In genomic region chr2:124613671-124614210, GRCm38 (mm10) we compare ENCODE assay signal across 10 mouse cellular contexts.
A peak's percentile ranks its signal among the peaks of the same experiment; 100 is the strongest.
DNase-seq lines count a peak whose midpoint lies in the region; ATAC-seq lines count a peak whose summit lies in the region.
"Had no signal": no experiment of that assay in that cellular context is flagged by ENCODE, and none has a peak within 500 bp of the region (broad histone marks: within the 10 kb centered on the region; RNA-seq: fewer than 3 reads in every experiment).

No protein-coding gene starts in this region.

- peak overlapping the region; percentile 72 for H3K4me2 ChIP-seq in heart, embryonic 14.5 days (ENCODE audit: low read length)
- peak overlapping the region; percentile 13; the same call in 1 of the 2 replicates for H3K4me2 ChIP-seq in embryonic facial prominence, embryonic 12.5 days (replicated peaks)
- peak overlapping the region; percentile 92 for H3K4me2 ChIP-seq in hindbrain, embryonic 12.5 days (replicated peaks)
- H3K4me2 ChIP-seq in midbrain, embryonic 11.5 days, result no peak overlapping the region; the same call in 1 of the 2 replicates

- no peaks in the 10 kb centered on the region for H3K27me3 ChIP-seq in heart, embryonic 14.5 days (ENCODE audit: control insufficient read depth, insufficient read depth, low read length)
- no peaks in the 10 kb centered on the region for H3K27me3 ChIP-seq in embryonic facial prominence, embryonic 12.5 days
- peaks cover 1% of the 10 kb centered on the region; the same call in 1 of the 2 replicates for H3K27me3 ChIP-seq in hindbrain, embryonic 12.5 days
- peaks cover 4% of the 10 kb centered on the region for H3K27me3 ChIP-seq in midbrain, embryonic 11.5 days (ENCODE audit: control insufficient read depth, insufficient read depth, low read length)

- DNase-seq in heart, adult 8-10 months (ENCODE audit: low spot score), result no peak
- peak; percentile 79 for DNase-seq in midbrain, embryonic 11.5 days (ENCODE audit: low spot score, missing footprints)
- no peak for DNase-seq in left cerebral cortex, postnatal 10 days (ENCODE audit: extremely low spot score in 1 of 2, low spot score in 2 of 2)
- no peak for DNase-seq in right cerebral cortex, postnatal 36 days (ENCODE audit: low spot score in 2 of 2)
- DNase-seq in B cell, adult 2 months, result no peak
- DNase-seq: lung, postnatal 36 days; right cerebral cortex, postnatal 25 days had no signal

- peaks cover 38 to 74% of the 10 kb centered on the region in 2 experiments for H3K4me1 ChIP-seq in heart, embryonic 14.5 days (ENCODE audit: control insufficient read depth in 2 of 2, insufficient read depth in 2 of 2, low read length in 2 of 2)
- peaks cover 13% of the 10 kb centered on the region; the same call in 1 of the 2 replicates for H3K4me1 ChIP-seq in embryonic facial prominence, embryonic 12.5 days
- H3K4me1 ChIP-seq in hindbrain, embryonic 12.5 days, result peaks cover 42% of the 10 kb centered on the region
- peaks cover 8% of the 10 kb centered on the region; the same call in 1 of the 2 replicates for H3K4me1 ChIP-seq in midbrain, embryonic 11.5 days (ENCODE audit: control insufficient read depth, insufficient read depth, low read length)

- intact Hi-C loops in left cerebral cortex, postnatal 10 days (cut with DNase I), result loop anchor here (5.0 kb wide), 4 partner anchors 44 to 511 kb away; no protein-coding TSS in a partner anchor

- ATAC-seq in heart, embryonic 14.5 days (ENCODE audit: insufficient number of reproducible peaks, insufficient read depth, low FRiP score, low read depth), result no peak
- ATAC-seq in embryonic facial prominence, embryonic 12.5 days (ENCODE audit: insufficient number of reproducible peaks, insufficient read depth, low FRiP score, low TSS enrichment), result no peak
- no peak for ATAC-seq in hindbrain, embryonic 12.5 days (ENCODE audit: low FRiP score)
- no peak for ATAC-seq in midbrain, embryonic 11.5 days (ENCODE audit: low FRiP score)

- peak overlapping the region in 1 of 2 experiments; percentile 39; a peak in 2 of 4 replicates for H3K27ac ChIP-seq in heart, embryonic 14.5 days (replicated peaks in 1 of 2; ENCODE audit: control insufficient read depth in 1 of 2, insufficient read depth in 1 of 2, low read depth in 2 of 2, low read length in 2 of 2)
- H3K27ac ChIP-seq in embryonic facial prominence, embryonic 12.5 days, result no peak overlapping the region
- H3K27ac ChIP-seq in hindbrain, embryonic 12.5 days, result 0 out of 2 replicates have a peak overlapping the region, but pooled peaks have one; percentile 3
- H3K27ac ChIP-seq in midbrain, embryonic 11.5 days (ENCODE audit: low read depth, low read length), result no peak overlapping the region

- 0 out of 2 replicates have a peak, but pooled peaks cover 9% of the 10 kb centered on the region for H3K36me3 ChIP-seq in heart, embryonic 14.5 days (ENCODE audit: control insufficient read depth, insufficient read depth, low read length)
- H3K36me3 ChIP-seq in embryonic facial prominence, embryonic 12.5 days, result no peaks in the 10 kb centered on the region
- no peaks in the 10 kb centered on the region for H3K36me3 ChIP-seq in hindbrain, embryonic 12.5 days
- no peaks in the 10 kb centered on the region for H3K36me3 ChIP-seq in midbrain, embryonic 11.5 days (ENCODE audit: control insufficient read depth, insufficient read depth, low read length)

- peak overlapping the region; percentile 48 to 90; a peak in 3 of 4 replicates for H3K4me3 ChIP-seq in heart, embryonic 14.5 days (ENCODE audit: control insufficient read depth in 1 of 2, insufficient read depth in 1 of 2, low read depth in 1 of 2, low read length in 2 of 2)
- H3K4me3 ChIP-seq in embryonic facial prominence, embryonic 12.5 days, result no peak overlapping the region
- H3K4me3 ChIP-seq in hindbrain, embryonic 12.5 days, result 0 out of 2 replicates have a peak overlapping the region, but pooled peaks have one; percentile 80
- H3K4me3 ChIP-seq in midbrain, embryonic 11.5 days (ENCODE audit: low read depth, low read length), result no peak overlapping the region

- H3K9me3 ChIP-seq in heart, embryonic 14.5 days (ENCODE audit: control insufficient read depth, low read length), result no peaks in the 10 kb centered on the region
- H3K9me3 ChIP-seq in embryonic facial prominence, embryonic 12.5 days, result no peaks in the 10 kb centered on the region
- H3K9me3 ChIP-seq in hindbrain, embryonic 12.5 days (replicated peaks), result no peaks in the 10 kb centered on the region
- no peaks in the 10 kb centered on the region for H3K9me3 ChIP-seq in midbrain, embryonic 11.5 days (ENCODE audit: control insufficient read depth, low read length)

- peak overlapping the region; percentile 96 for H3K9ac ChIP-seq in heart, embryonic 14.5 days (ENCODE audit: low read length)
- H3K9ac ChIP-seq in embryonic facial prominence, embryonic 12.5 days, result no peak overlapping the region
- no peak overlapping the region for H3K9ac ChIP-seq in hindbrain, embryonic 12.5 days
- H3K9ac ChIP-seq in midbrain, embryonic 11.5 days (ENCODE audit: low read length), result no peak overlapping the region

- 55% methylated on average over 3 of the region's 3 CpGs for WGBS in heart, embryonic 14.5 days
- WGBS in embryonic facial prominence, embryonic 12.5 days, result 69% methylated on average over 3 of the region's 3 CpGs
- WGBS in hindbrain, embryonic 12.5 days, result 33% methylated on average over 3 of the region's 3 CpGs
- WGBS in midbrain, embryonic 11.5 days, result 60% methylated on average over 3 of the region's 3 CpGs

Comparison
In these comparisons a context has a peak if more than half of its experiments do, and no peak if none do; other contexts are left out.
1. H3K4me3 ChIP-seq: peak in heart, embryonic 14.5 days (2 of 2) and hindbrain, embryonic 12.5 days (single experiment); none in embryonic facial prominence, embryonic 12.5 days (single experiment) and midbrain, embryonic 11.5 days (single experiment).